Comparison of ENCODE assay signal across 25 mouse cellular contexts in genomic region chr5:74967882-74968281, GRCm38 (mm10).
DNase-seq lines count a peak whose midpoint lies in the region; ATAC-seq and TF ChIP-seq lines count a peak whose summit lies in the region.
"Had no signal": no experiment of that assay in that cellular context is flagged by ENCODE, and none has a peak within 500 bp of the region (broad histone marks: within the 10 kb centered on the region; RNA-seq: fewer than 3 reads in every experiment).

No protein-coding gene starts in this region.

- H3K27ac ChIP-seq in embryonic facial prominence, embryonic 13.5 days: peak overlapping the region; percentile 74
- no peak overlapping the region for H3K27ac ChIP-seq in embryonic facial prominence, embryonic 10.5 days (replicated peaks)
- H3K27ac ChIP-seq in forebrain, embryonic 16.5 days (ENCODE audit: low read length): no peak overlapping the region; the same call in 1 of the 2 replicates
- no peak overlapping the region for H3K27ac ChIP-seq in forebrain, embryonic 10.5 days
- H3K27ac ChIP-seq: embryonic facial prominence, embryonic 12.5 days; heart, embryonic 15.5 days; hindbrain, embryonic 10.5 days; hindbrain, embryonic 13.5 days; intestine, embryonic 15.5 days had no signal

- 60% methylated on average over 3 of the region's 3 CpGs for WGBS in embryonic facial prominence, embryonic 13.5 days
- 83% methylated on average over 3 of the region's 3 CpGs for WGBS in embryonic facial prominence, embryonic 10.5 days
- whole genome bisulfite sequencing in forebrain, embryonic 16.5 days: 70% methylated on average over 3 of the region's 3 CpGs
- 86% methylated on average over 3 of the region's 3 CpGs for WGBS in forebrain, embryonic 10.5 days

- no peak for DNase-seq in embryonic facial prominence, embryonic 10.5 days (ENCODE audit: low spot score)
- no peak for DNase-seq in forebrain, embryonic 10.5 days (ENCODE audit: extremely low spot score, low spot score)
- DNase-seq in brain, embryonic 14.5 days (ENCODE audit: low read depth): peak; percentile 49
- DNase-seq: adrenal gland, adult 8-10 months; adrenal gland, postnatal 25 days; cerebellum, adult 18-20 months; cerebellum, adult 9-10 months; cerebellum, postnatal 14 days; gastrocnemius, postnatal 10 days; heart, adult 18-20 months; heart, postnatal 10 days; heart, postnatal 36 days; kidney, adult 11 months; kidney, adult 8-10 months had no signal

- no peaks in the 10 kb centered on the region for H3K36me3 ChIP-seq in embryonic facial prominence, embryonic 13.5 days
- H3K36me3 ChIP-seq in embryonic facial prominence, embryonic 10.5 days (replicated peaks): no peaks in the 10 kb centered on the region
- H3K36me3 ChIP-seq in forebrain, embryonic 16.5 days (ENCODE audit: control insufficient read depth, insufficient read depth): no peaks in the 10 kb centered on the region
- no peaks in the 10 kb centered on the region for H3K36me3 ChIP-seq in forebrain, embryonic 10.5 days (replicated peaks)
- H3K36me3 ChIP-seq: embryonic facial prominence, embryonic 12.5 days; heart, embryonic 12.5 days; heart, embryonic 15.5 days; hindbrain, embryonic 10.5 days; hindbrain, embryonic 13.5 days; intestine, embryonic 15.5 days had no signal

- no peak for TF ChIP-seq POLR2A in brain, embryonic 14.5 days (IDR thresholded peaks at IDR 0.05; ENCODE audit: borderline replicate concordance, extremely low read depth, insufficient read depth, insufficient read length, poor library complexity, severe bottlenecking)

- H3K9me3 ChIP-seq in embryonic facial prominence, embryonic 13.5 days: no peaks in the 10 kb centered on the region
- no peaks in the 10 kb centered on the region for H3K9me3 ChIP-seq in embryonic facial prominence, embryonic 10.5 days
- no peaks in the 10 kb centered on the region for H3K9me3 ChIP-seq in forebrain, embryonic 16.5 days (ENCODE audit: control insufficient read depth, low read length)
- no peaks in the 10 kb centered on the region for H3K9me3 ChIP-seq in forebrain, embryonic 10.5 days
- H3K9me3 ChIP-seq: embryonic facial prominence, embryonic 12.5 days; heart, embryonic 12.5 days; heart, embryonic 15.5 days; hindbrain, embryonic 10.5 days; hindbrain, embryonic 13.5 days; intestine, embryonic 15.5 days had no signal

- H3K4me3 ChIP-seq in embryonic facial prominence, embryonic 13.5 days: no peak overlapping the region
- H3K4me3 ChIP-seq in embryonic facial prominence, embryonic 10.5 days: no peak overlapping the region
- H3K4me3 ChIP-seq in forebrain, embryonic 16.5 days (replicated peaks; ENCODE audit: low read length): no peak overlapping the region
- H3K4me3 ChIP-seq in forebrain, embryonic 10.5 days: no peak overlapping the region
- H3K4me3 ChIP-seq: embryonic facial prominence, embryonic 12.5 days; heart, embryonic 12.5 days; heart, embryonic 15.5 days; hindbrain, embryonic 10.5 days; hindbrain, embryonic 13.5 days; intestine, embryonic 15.5 days had no signal

- no peak for TF ChIP-seq CTCF in brain, embryonic 14.5 days (IDR thresholded peaks at IDR 0.05; ENCODE audit: borderline replicate concordance, extremely low read depth, insufficient read depth, insufficient read length)

- no peaks in the 10 kb centered on the region for H3K27me3 ChIP-seq in embryonic facial prominence, embryonic 13.5 days
- H3K27me3 ChIP-seq in embryonic facial prominence, embryonic 10.5 days (replicated peaks; ENCODE audit: low read depth, poor library complexity, severe bottlenecking): peaks cover 47% of the 10 kb centered on the region
- peaks cover 7% of the 10 kb centered on the region for H3K27me3 ChIP-seq in forebrain, embryonic 16.5 days (replicated peaks; ENCODE audit: control insufficient read depth, insufficient read depth, low read length)
- H3K27me3 ChIP-seq in forebrain, embryonic 10.5 days (ENCODE audit: poor library complexity, severe bottlenecking): peaks cover 77% of the 10 kb centered on the region
- H3K27me3 ChIP-seq: embryonic facial prominence, embryonic 12.5 days; heart, embryonic 12.5 days; heart, embryonic 15.5 days; intestine, embryonic 15.5 days had no signal

- H3K4me2 ChIP-seq in embryonic facial prominence, embryonic 13.5 days: no peak overlapping the region
- no peak overlapping the region for H3K4me2 ChIP-seq in forebrain, embryonic 16.5 days (ENCODE audit: low read length)
- H3K4me2 ChIP-seq: embryonic facial prominence, embryonic 12.5 days; heart, embryonic 12.5 days; heart, embryonic 15.5 days; hindbrain, embryonic 13.5 days; intestine, embryonic 15.5 days had no signal

- H3K9ac ChIP-seq in embryonic facial prominence, embryonic 13.5 days: no peak overlapping the region
- no peak overlapping the region for H3K9ac ChIP-seq in forebrain, embryonic 16.5 days (replicated peaks; ENCODE audit: low read depth, low read length)
- H3K9ac ChIP-seq: embryonic facial prominence, embryonic 12.5 days; heart, embryonic 12.5 days; heart, embryonic 15.5 days; hindbrain, embryonic 13.5 days; intestine, embryonic 15.5 days had no signal

- peaks cover 13% of the 10 kb centered on the region for H3K4me1 ChIP-seq in embryonic facial prominence, embryonic 13.5 days
- H3K4me1 ChIP-seq in embryonic facial prominence, embryonic 10.5 days: peaks cover 6% of the 10 kb centered on the region; the same call in 1 of the 2 replicates
- peaks cover 5% of the 10 kb centered on the region for H3K4me1 ChIP-seq in forebrain, embryonic 16.5 days (replicated peaks; ENCODE audit: control insufficient read depth, insufficient read depth, low read length)
- peaks cover 10% of the 10 kb centered on the region; the same call in 1 of the 2 replicates for H3K4me1 ChIP-seq in forebrain, embryonic 10.5 days
- H3K4me1 ChIP-seq: embryonic facial prominence, embryonic 12.5 days; heart, embryonic 12.5 days; heart, embryonic 15.5 days; intestine, embryonic 15.5 days had no signal

- ATAC-seq in embryonic facial prominence, embryonic 13.5 days (ENCODE audit: insufficient number of reproducible peaks, insufficient read depth, low FRiP score, low TSS enrichment, low read depth): no peak
- peak; percentile 83 for ATAC-seq in forebrain, embryonic 16.5 days
- no peak for ATAC-seq in granulocyte monocyte progenitor cell, adult 5-6 weeks (replicated peaks; ENCODE audit: poor library complexity, severe bottlenecking)
- ATAC-seq: activated CD4-positive, CD25-positive, alpha-beta regulatory T cell, adult 4 months; hindbrain, embryonic 16.5 days; intestine, embryonic 15.5 days had no signal
